Mouse (Mus musculus) urinary bladder, postnatal 25 days (tissue): ENCODE data around the gene Gkn3.
A peak's percentile ranks its signal among the peaks of the same experiment; 100 is the strongest.

Experiments used
- DNase-seq: peaks from one replicate; pipeline ENCODE4 v3.0.0; 2022; ENCODE audit warnings: low spot score

Gene Gkn3

GRCm38 (mm10) chr6:87388877-87389276 lies at the start of gene Gkn3:
TSS of gene Gkn3 (minus strand) at chr6:87388935.
- DNase-seq = no peak

- DNase-seq = no peak
These were observed 48.0 kb upstream of the Gkn3 start for GRCm38 (mm10) chr6:87436745-87437144.

GRCm38 (mm10) chr6:87435791-87436190 lies 47.1 kb upstream of the Gkn3 start:
- no peak for DNase-seq

- no peak for DNase-seq
These were observed 39.8 kb upstream of the Gkn3 start, which contains the start of gene Bmp10 for GRCm38 (mm10) chr6:87428487-87429044. TSS of gene Bmp10 (plus strand) at chr6:87428994.

GRCm38 (mm10) chr6:87427616-87428015 lies 38.9 kb upstream of the Gkn3 start:
- DNase-seq = no peak

GRCm38 (mm10) chr6:87426954-87427353 lies 38.2 kb upstream of the Gkn3 start:
- no peak for DNase-seq

- DNase-seq = no peak
These were observed 35.5 kb upstream of the Gkn3 start for GRCm38 (mm10) chr6:87424037-87424816.

- DNase-seq = no peak
These were observed 33.6 kb upstream of the Gkn3 start for GRCm38 (mm10) chr6:87422304-87422703.

- no peak for DNase-seq
These were observed 23.3 kb upstream of the Gkn3 start for GRCm38 (mm10) chr6:87412011-87412410.

- DNase-seq = no peak
These were observed 12.7 kb upstream of the Gkn3 start for GRCm38 (mm10) chr6:87401456-87401855.

- DNase-seq = no peak
These were observed 11.3 kb upstream of the Gkn3 start for GRCm38 (mm10) chr6:87399886-87400566.

- DNase-seq = peak; percentile 79
These were observed 10.4 kb upstream of the Gkn3 start for GRCm38 (mm10) chr6:87399137-87399536.

GRCm38 (mm10) chr6:87394783-87395182 lies 6.0 kb upstream of the Gkn3 start:
- no peak for DNase-seq

- no peak for DNase-seq
These were observed 4.9 kb upstream of the Gkn3 start for GRCm38 (mm10) chr6:87393466-87394205.

GRCm38 (mm10) chr6:87389455-87389989 lies 787 bp upstream of the Gkn3 start:
- DNase-seq = no peak

- no peak for DNase-seq
These were observed 2.1 kb downstream of the Gkn3 start for GRCm38 (mm10) chr6:87386681-87387080.

GRCm38 (mm10) chr6:87386203-87386602 lies 2.5 kb downstream of the Gkn3 start:
- peak; percentile 55 for DNase-seq

GRCm38 (mm10) chr6:87384761-87385160 lies 4.0 kb downstream of the Gkn3 start:
- DNase-seq = no peak

- DNase-seq = peak; percentile 24
These were observed 4.6 kb downstream of the Gkn3 start for GRCm38 (mm10) chr6:87383926-87384691.

GRCm38 (mm10) chr6:87373057-87373456 lies 15.7 kb downstream of the Gkn3 start, which contains the start of gene Gkn2:
TSS of gene Gkn2 (plus strand) at chr6:87373357.
- DNase-seq = no peak

GRCm38 (mm10) chr6:87369223-87369622 lies 19.5 kb downstream of the Gkn3 start:
- no peak for DNase-seq
